Mouse (Mus musculus) gastrocnemius, adult 8-10 months (tissue): Measurements from ENCODE around the gene Iglon5. TPM values are rescaled to one million over a fixed set of nuclear protein-coding genes. Genes with fewer than 3 reads are reported as not detected.

Experiments used
- DNase-seq, 2 experiments: peaks; one replicate each; pipeline ENCODE4 v3.0.0; 2022; ENCODE audit warnings: low spot score in 2 of 2
- total RNA-seq, 4 experiments: library from RNA; stranded (reverse); gene quantifications; 2 replicates each; pipeline ENCODE4 v1.2.4; 2022

Iglon5 gene
- total RNA-seq, 4 experiments from 2014 or later: 0.10 to 0.31 (median 0.13) TPM; not detected in 1

- peak; percentile 77 to 85 for DNase-seq
Observed at GRCm38 (mm10) chr7:43465344-43466098, 24.4 kb downstream of the Iglon5 start.

- DNase-seq: no peak
Observed at GRCm38 (mm10) chr7:43464864-43465343, 25.0 kb downstream of the Iglon5 start.

GRCm38 (mm10) chr7:43463976-43464375, 25.9 kb downstream of the Iglon5 start:
- no peak for DNase-seq

- no peak for DNase-seq
Observed at GRCm38 (mm10) chr7:43462851-43463250, 27.0 kb downstream of the Iglon5 start, which contains the start of gene Vsig10l. TSS of gene Vsig10l (plus strand) at chr7:43463151.

- no peak for DNase-seq
Observed at GRCm38 (mm10) chr7:43454371-43454770, 35.5 kb downstream of the Iglon5 start.

- DNase-seq: no peak
Observed at GRCm38 (mm10) chr7:43453599-43454355, 36.1 kb downstream of the Iglon5 start.

- no peak for DNase-seq
Observed at GRCm38 (mm10) chr7:43452609-43453008, 37.3 kb downstream of the Iglon5 start.

- no peak for DNase-seq
Observed at GRCm38 (mm10) chr7:43451726-43452125, 38.1 kb downstream of the Iglon5 start.

GRCm38 (mm10) chr7:43449811-43450210, 40.1 kb downstream of the Iglon5 start:
- no peak for DNase-seq

- no peak for DNase-seq
Observed at GRCm38 (mm10) chr7:43448246-43448645, 41.6 kb downstream of the Iglon5 start.

- no peak for DNase-seq
Observed at GRCm38 (mm10) chr7:43447801-43448200, 42.1 kb downstream of the Iglon5 start.

- peak; percentile 92 to 96 for DNase-seq
Observed at GRCm38 (mm10) chr7:43443917-43444293, 46.0 kb downstream of the Iglon5 start, which contains the start of the genes Etfb and Gm45233. TSS of gene Etfb (plus strand) at chr7:43444083. TSS of gene Gm45233 (plus strand) at chr7:43444128.

GRCm38 (mm10) chr7:43443126-43443916, 46.6 kb downstream of the Iglon5 start:
- peak; percentile 73 to 74 for DNase-seq

GRCm38 (mm10) chr7:43442684-43443083, 47.2 kb downstream of the Iglon5 start:
- no peak for DNase-seq

GRCm38 (mm10) chr7:43441071-43441470, 48.8 kb downstream of the Iglon5 start:
- no peak for DNase-seq

- DNase-seq: no peak
Observed at GRCm38 (mm10) chr7:43440482-43440881, 49.4 kb downstream of the Iglon5 start, which contains the start of gene Cldnd2. TSS of gene Cldnd2 (plus strand) at chr7:43440782.

- no peak for DNase-seq
Observed at GRCm38 (mm10) chr7:43438611-43439010, 51.3 kb downstream of the Iglon5 start.

GRCm38 (mm10) chr7:43436341-43437255, 53.3 kb downstream of the Iglon5 start, which contains the start of gene Nkg7:
TSS of gene Nkg7 (plus strand) at chr7:43437073.
- DNase-seq: no peak

- no peak for DNase-seq
Observed at GRCm38 (mm10) chr7:43434676-43435075, 55.2 kb downstream of the Iglon5 start.

GRCm38 (mm10) chr7:43432891-43433290, 57.0 kb downstream of the Iglon5 start:
- no peak for DNase-seq
